Mouse (Mus musculus): ENCODE results near the gene Klra5.
"Not testable (repeated sequence)": the region's sequence is repeated elsewhere in the genome, so short reads cannot be mapped to it uniquely, and the experiment has no call there.

Klra5 gene

DNA sequence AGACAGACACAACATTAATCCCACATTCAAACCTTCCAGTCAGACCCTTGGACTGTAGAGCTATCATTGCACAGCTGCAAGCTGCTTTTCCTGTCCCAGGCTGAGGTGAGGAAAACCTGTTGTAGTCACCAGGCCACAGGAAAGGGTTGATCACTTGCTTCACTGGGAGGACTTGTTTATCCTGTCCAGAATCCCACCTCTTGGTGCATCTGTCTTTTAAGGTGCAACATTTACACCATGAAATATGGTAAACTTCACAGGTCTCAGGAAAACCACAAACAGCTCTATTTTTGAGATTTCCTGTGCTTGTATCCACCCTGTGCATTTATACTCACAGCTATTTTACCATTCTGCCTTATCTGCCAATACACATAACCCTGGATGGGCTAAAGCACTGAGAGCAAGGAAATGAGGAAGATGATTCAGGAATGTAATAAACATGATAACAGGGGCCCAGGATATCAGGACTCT is at the start of gene Klra5:
TSS of gene Klra5 (minus strand) at position 175 of the 471 bp plus-strand sequence.
- DNase-seq = not testable (repeated sequence)

DNA sequence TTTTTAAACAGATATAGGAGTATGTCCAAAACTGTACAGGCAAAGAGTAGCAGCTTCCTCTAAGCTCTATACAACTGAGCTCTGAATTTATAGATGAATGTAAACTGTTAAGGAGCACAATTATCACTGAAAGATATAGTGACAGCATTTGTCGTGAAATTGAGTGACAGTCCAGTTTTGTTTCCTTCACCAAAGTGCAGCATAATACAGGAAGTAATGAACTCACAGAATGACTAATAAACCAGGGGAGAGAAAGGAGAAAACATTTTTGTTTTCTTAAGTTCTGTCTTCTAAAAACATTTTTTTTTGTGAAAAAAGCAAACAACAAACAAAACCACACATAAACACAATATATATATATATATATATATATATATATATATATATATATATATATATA is 454 bp downstream of the Klra5 start:
- DNase-seq = no peak

DNA sequence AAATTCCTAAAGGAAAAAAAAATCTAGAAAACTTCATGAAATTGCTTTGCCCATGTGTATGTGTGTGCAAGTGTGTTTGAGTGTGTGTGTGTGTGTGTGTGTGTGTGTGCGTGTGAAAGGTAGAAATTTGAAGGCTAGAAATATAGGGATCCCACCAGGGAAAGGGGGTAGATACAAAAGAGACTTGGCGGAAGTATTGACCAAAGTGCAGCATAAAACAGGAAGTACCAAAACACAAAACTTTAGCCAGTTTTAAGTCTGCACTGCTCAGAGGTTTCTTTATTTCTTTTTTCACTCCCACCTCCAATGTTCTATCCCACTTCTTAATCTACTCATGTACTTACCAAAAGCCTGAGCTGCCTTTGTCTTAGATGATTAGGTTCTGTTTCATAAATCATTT is 34.9 kb downstream of the Klra5 start:
- no peak for DNase-seq

DNA sequence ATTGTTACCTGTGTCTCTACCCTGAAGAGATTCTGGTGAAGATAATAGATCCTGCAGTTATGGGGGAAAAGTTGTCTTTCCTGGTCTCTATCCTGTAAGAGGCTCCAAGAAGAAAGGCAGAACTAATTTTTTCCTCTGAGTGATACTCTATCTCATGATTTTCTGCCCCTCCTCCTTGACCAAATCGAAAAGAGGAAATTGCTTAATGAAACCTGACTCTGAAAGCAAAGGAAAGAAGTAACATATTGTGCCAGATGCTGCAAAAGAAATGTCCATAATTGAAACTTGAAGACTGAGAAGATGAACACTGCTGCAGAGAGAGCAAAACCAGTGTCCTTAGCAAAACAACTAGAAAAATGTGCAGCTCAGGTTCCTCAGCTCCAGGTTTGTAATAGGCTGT is 40.9 kb downstream of the Klra5 start, which contains the start of gene Klra17:
TSS of gene Klra17 (minus strand) at position 124 of the 400 bp plus-strand sequence.
- DNase-seq = no peak

DNA sequence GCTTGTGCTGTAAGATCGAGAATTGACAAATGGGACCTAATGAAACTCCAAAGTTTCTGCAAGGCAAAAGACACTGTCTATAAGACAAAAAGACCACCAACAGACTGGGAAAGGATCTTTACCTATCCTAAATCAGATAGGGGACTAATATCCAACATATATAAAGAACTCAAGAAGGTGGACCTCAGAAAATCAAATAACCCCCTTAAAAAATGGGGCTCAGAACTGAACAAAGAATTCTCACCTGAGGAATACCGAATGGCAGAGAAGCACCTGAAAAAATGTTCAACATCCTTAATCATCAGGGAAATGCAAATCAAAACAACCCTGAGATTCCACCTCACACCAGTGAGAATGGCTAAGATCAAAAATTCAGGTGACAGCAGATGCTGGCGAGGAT is 55.1 kb downstream of the Klra5 start, which contains the start of gene Gm17631:
TSS of gene Gm17631 (plus strand) at position 301 of the 400 bp plus-strand sequence.
- not testable (repeated sequence) for DNase-seq

Measured in thymus, adult 18-20 months (tissue).